Mouse (Mus musculus) lung, adult 18-20 months (tissue): ENCODE measurements around the gene Sox5.
A peak's percentile ranks its signal among the peaks of the same experiment; 100 is the strongest.

Experiments
- DNase-seq, 2 experiments: peaks; one replicate each; pipeline ENCODE4 v3.0.0; 2022; ENCODE audit warnings: mixed read lengths in 2 of 2

Gene Sox5

GRCm38 (mm10) chr6:144387539-144388255, 394.1 kb downstream of the Sox5 start:
- DNase-seq: no peak

GRCm38 (mm10) chr6:144380641-144381040, 401.1 kb downstream of the Sox5 start:
- DNase-seq: no peak

- DNase-seq: no peak
Observed at GRCm38 (mm10) chr6:144380171-144380570, 401.6 kb downstream of the Sox5 start.

GRCm38 (mm10) chr6:144374810-144375209, 407.0 kb downstream of the Sox5 start:
- no peak for DNase-seq

- peak; percentile 16 to 42 for DNase-seq
Observed at GRCm38 (mm10) chr6:144370699-144371098, 411.1 kb downstream of the Sox5 start.

- DNase-seq: no peak
Observed at GRCm38 (mm10) chr6:144367626-144368077, 414.1 kb downstream of the Sox5 start.

GRCm38 (mm10) chr6:144361267-144362038, 420.3 kb downstream of the Sox5 start:
- no peak for DNase-seq

GRCm38 (mm10) chr6:144357081-144357480, 424.7 kb downstream of the Sox5 start:
- no peak for DNase-seq

GRCm38 (mm10) chr6:144351049-144351448, 430.7 kb downstream of the Sox5 start:
- DNase-seq: no peak

GRCm38 (mm10) chr6:144343338-144343737, 438.4 kb downstream of the Sox5 start:
- no peak for DNase-seq

- no peak for DNase-seq
Observed at GRCm38 (mm10) chr6:144339554-144339953, 442.2 kb downstream of the Sox5 start.

- no peak for DNase-seq
Observed at GRCm38 (mm10) chr6:144339006-144339405, 442.8 kb downstream of the Sox5 start.

GRCm38 (mm10) chr6:144338221-144338620, 443.6 kb downstream of the Sox5 start:
- DNase-seq: no peak

- no peak for DNase-seq
Observed at GRCm38 (mm10) chr6:144337436-144337969, 444.3 kb downstream of the Sox5 start.

- DNase-seq: no peak
Observed at GRCm38 (mm10) chr6:144336789-144337188, 445.0 kb downstream of the Sox5 start.

GRCm38 (mm10) chr6:144333146-144333545, 448.6 kb downstream of the Sox5 start:
- DNase-seq: no peak

GRCm38 (mm10) chr6:144332027-144332426, 449.8 kb downstream of the Sox5 start:
- no peak for DNase-seq

GRCm38 (mm10) chr6:144329311-144329930, 452.4 kb downstream of the Sox5 start:
- no peak for DNase-seq

GRCm38 (mm10) chr6:144328779-144329178, 453.0 kb downstream of the Sox5 start:
- no peak for DNase-seq

- DNase-seq: no peak
Observed at GRCm38 (mm10) chr6:144326817-144327216, 455.0 kb downstream of the Sox5 start.

- DNase-seq: no peak
Observed at GRCm38 (mm10) chr6:144323372-144323771, 458.4 kb downstream of the Sox5 start.

- no peak for DNase-seq
Observed at GRCm38 (mm10) chr6:144322297-144323047, 459.3 kb downstream of the Sox5 start.

GRCm38 (mm10) chr6:144320327-144320726, 461.4 kb downstream of the Sox5 start:
- DNase-seq: no peak
